Mouse (Mus musculus) limb, embryonic 15.5 days (tissue): ENCODE data around the gene Fam19a1. TPM values are rescaled to one million over a fixed set of nuclear protein-coding genes. Genes with fewer than 3 reads are reported as not detected.
"Not testable (repeated sequence)": the region's sequence is repeated elsewhere in the genome, so short reads cannot be mapped to it uniquely, and the experiment has no call there.

Experiments
- ATAC-seq: fragments of 200-750 bp; cut with Nextera tagmentation; 2 replicates; pipeline ENCODE4 v1.8.0; 2017; ENCODE audit warnings: low read depth, moderate TSS enrichment; ENCODE audit not compliant: insufficient number of reproducible peaks, low FRiP score, low TSS enrichment
- H3K27ac ChIP-seq: fragments of 300-500 bp; sonication (generic); 2 replicates; pipeline ENCODE4 v1.5.1; 2015; ENCODE audit warnings: moderate library complexity, mild to moderate bottlenecking, inconsistent platforms
- H3K27me3 ChIP-seq: fragments of 300-500 bp; sonication (generic); 2 replicates; pipeline ENCODE4 v1.6.1; 2015; ENCODE audit warnings: inconsistent platforms
- H3K36me3 ChIP-seq: fragments of 300-500 bp; sonication (generic); 2 replicates; pipeline ENCODE4 v1.6.1; 2015; ENCODE audit warnings: inconsistent platforms
- H3K4me1 ChIP-seq: fragments of 300-500 bp; sonication (generic); 2 replicates; pipeline ENCODE4 v1.6.1; 2015; ENCODE audit warnings: inconsistent platforms
- H3K4me2 ChIP-seq: fragments of 300-500 bp; sonication (generic); 2 replicates; pipeline ENCODE4 v1.6.1; 2015; ENCODE audit warnings: mild to moderate bottlenecking, inconsistent platforms
- H3K4me3 ChIP-seq: fragments of 300-500 bp; sonication (generic); 2 replicates; pipeline ENCODE4 v1.5.1; 2015; ENCODE audit warnings: mild to moderate bottlenecking, inconsistent platforms
- H3K9ac ChIP-seq: fragments of 300-500 bp; sonication (generic); 2 replicates; pipeline ENCODE4 v1.6.1; 2015; ENCODE audit warnings: inconsistent platforms
- H3K9me3 ChIP-seq: fragments of 300-500 bp; sonication (generic); 2 replicates; pipeline ENCODE4 v1.6.1; 2016; ENCODE audit warnings: inconsistent platforms
- WGBS: fragments of 180-500 bp; shearing (Covaris S2); methylation state at CpG from one replicate; pipeline ENCODE4 v1.1.7; 2015; 5-methylcytosine and 5-hydroxymethylcytosine counted together
- polyA plus RNA-seq: library from polyadenylated mRNA; unstranded; fragments of >200 nt; fragmentation: Nextera tagmentation; extraction: Ambion mirVana; gene quantifications from 2 replicates; pipeline ENCODE4 v1.2.1, GENCODE M21; 2015

Fam19a1 gene
- polyA plus RNA-seq, 1 experiment from 2014 or later, result 2.3 TPM

GRCm38 (mm10) chr6:96165818-96166379, 52.9 kb downstream of the Fam19a1 start, which contains the start of gene 1700123L14Rik:
Gene 1700123L14Rik (minus strand): TSS chr6:96166243.
- H3K9ac ChIP-seq, result no peak within 1 kb of the TSS
- ATAC-seq, result no peak
- H3K4me1 ChIP-seq, result no peaks in the 10 kb centered on the region
- WGBS, result 80% methylated on average over 18 of the region's 18 CpGs
- H3K4me2 ChIP-seq, result no peak within 1 kb of the TSS
- no peaks in the 10 kb centered on the region; the same call in 1 of the 2 replicates for H3K27me3 ChIP-seq
- H3K4me3 ChIP-seq, result no peak within 1 kb of the TSS
- H3K27ac ChIP-seq, result no peak within 1 kb of the TSS
- H3K36me3 ChIP-seq, result no peaks in the 10 kb centered on the region
- H3K9me3 ChIP-seq, result no peaks in the 10 kb centered on the region

DNA sequence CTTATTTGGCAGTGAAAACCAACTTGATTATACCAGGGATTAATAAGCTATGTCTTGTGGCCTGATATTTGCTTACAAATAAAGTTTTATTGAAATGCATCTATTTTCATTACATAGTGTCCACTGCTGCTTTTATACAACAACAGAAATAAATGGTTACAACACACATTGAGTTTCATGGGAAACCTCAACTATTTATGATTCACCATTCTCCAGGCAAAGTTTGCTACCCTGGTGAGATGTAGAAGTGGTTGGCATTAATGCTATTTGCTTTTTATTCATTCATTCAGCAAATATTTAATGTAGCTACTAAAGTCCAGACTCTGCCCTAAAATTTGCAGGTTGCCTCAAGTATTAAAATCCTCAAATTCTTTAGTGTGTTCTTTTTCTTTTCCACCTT, 54.1 kb downstream of the Fam19a1 start:
- H3K9me3 ChIP-seq, result no peaks in the 10 kb centered on the region
- no peak for ATAC-seq
- H3K9ac ChIP-seq, result no peak overlapping the region
- no peaks in the 10 kb centered on the region for H3K36me3 ChIP-seq
- H3K27ac ChIP-seq, result no peak overlapping the region
- H3K27me3 ChIP-seq, result no peaks in the 10 kb centered on the region; the same call in 1 of the 2 replicates
- H3K4me1 ChIP-seq, result no peaks in the 10 kb centered on the region
- no peak overlapping the region for H3K4me2 ChIP-seq
- no peak overlapping the region for H3K4me3 ChIP-seq

- H3K9me3 ChIP-seq, result no peaks in the 10 kb centered on the region
- no peak overlapping the region for H3K4me2 ChIP-seq
- 75% methylated on average over 3 of the region's 3 CpGs for WGBS
- ATAC-seq, result no peak
- no peak overlapping the region for H3K9ac ChIP-seq
- H3K4me3 ChIP-seq, result no peak overlapping the region
- no peaks in the 10 kb centered on the region for H3K4me1 ChIP-seq
- no peak overlapping the region for H3K27ac ChIP-seq
- H3K27me3 ChIP-seq, result no peaks in the 10 kb centered on the region
- H3K36me3 ChIP-seq, result no peaks in the 10 kb centered on the region
These were observed 60.7 kb downstream of the Fam19a1 start for GRCm38 (mm10) chr6:96173681-96174080.

DNA sequence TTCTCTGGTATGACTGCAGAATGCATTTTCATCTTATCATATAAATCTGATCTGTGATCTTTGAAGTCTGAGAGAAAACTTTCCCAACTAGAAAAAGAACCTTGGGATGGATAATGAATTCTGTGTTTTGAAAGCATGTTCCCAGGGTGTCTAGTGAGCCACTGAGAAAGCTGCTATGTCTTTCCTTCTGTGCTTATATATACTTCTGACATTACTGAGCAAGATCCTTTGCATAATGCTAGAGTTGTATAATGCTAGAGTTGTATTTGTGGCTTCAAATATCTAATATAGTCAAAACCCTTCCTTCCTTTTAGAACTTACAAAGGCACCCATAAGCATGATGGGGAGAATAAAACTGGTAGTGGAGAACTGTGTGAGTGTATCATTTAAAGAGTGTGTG, 65.6 kb downstream of the Fam19a1 start:
- Histone ChIP-seq H3K27me3 (no peaks in the 10 kb centered on the region), H3K27ac (no peak overlapping the region), H3K9me3 (no peaks in the 10 kb centered on the region), H3K9ac (no peak overlapping the region), H3K4me1 (no peaks in the 10 kb centered on the region), H3K4me2 (no peak overlapping the region), H3K36me3 (no peaks in the 10 kb centered on the region), H3K4me3 (no peak overlapping the region)
- no peak for ATAC-seq

- 70% methylated on average over 4 of the region's 4 CpGs for WGBS
These were observed 70.4 kb downstream of the Fam19a1 start for GRCm38 (mm10) chr6:96183392-96183791.

DNA sequence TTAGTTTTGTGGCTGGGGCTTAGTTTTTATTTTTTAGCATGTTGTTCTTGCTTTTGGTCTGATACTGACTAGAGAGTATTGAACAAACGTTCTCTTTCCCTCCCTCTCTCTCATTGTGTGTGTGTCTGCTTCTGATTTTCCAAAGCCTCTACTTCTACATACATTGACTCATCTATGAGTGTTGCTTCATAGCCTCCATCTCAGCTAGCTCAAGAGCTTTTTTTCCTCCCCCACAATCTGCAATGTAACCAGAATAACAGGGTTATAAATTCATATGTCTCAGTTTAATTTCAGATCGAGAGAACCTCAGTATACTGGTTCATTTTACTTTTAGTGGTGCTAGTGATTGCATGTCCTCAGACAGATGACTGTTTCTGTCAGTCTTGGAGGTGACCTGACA, 73.6 kb downstream of the Fam19a1 start:
- no peak for ATAC-seq
- H3K4me3 ChIP-seq, result no peak overlapping the region
- no peaks in the 10 kb centered on the region for H3K9me3 ChIP-seq
- no peaks in the 10 kb centered on the region for H3K36me3 ChIP-seq
- H3K4me1 ChIP-seq, result no peaks in the 10 kb centered on the region
- no peak overlapping the region for H3K27ac ChIP-seq
- WGBS, result 48% methylated on average over 2 of the region's 2 CpGs
- no peak overlapping the region for H3K4me2 ChIP-seq
- H3K27me3 ChIP-seq, result no peaks in the 10 kb centered on the region
- no peak overlapping the region for H3K9ac ChIP-seq

More at GRCm38 (mm10) chr6:96183392-96183791, 70.4 kb downstream of the Fam19a1 start:
- H3K36me3 ChIP-seq, result no peaks in the 10 kb centered on the region
- no peaks in the 10 kb centered on the region for H3K27me3 ChIP-seq
- H3K4me3 ChIP-seq, result no peak overlapping the region
- no peak for ATAC-seq
- no peaks in the 10 kb centered on the region for H3K4me1 ChIP-seq
- no peak overlapping the region for H3K4me2 ChIP-seq
- no peak overlapping the region for H3K27ac ChIP-seq
- no peak overlapping the region for H3K9ac ChIP-seq
- H3K9me3 ChIP-seq, result no peaks in the 10 kb centered on the region

DNA sequence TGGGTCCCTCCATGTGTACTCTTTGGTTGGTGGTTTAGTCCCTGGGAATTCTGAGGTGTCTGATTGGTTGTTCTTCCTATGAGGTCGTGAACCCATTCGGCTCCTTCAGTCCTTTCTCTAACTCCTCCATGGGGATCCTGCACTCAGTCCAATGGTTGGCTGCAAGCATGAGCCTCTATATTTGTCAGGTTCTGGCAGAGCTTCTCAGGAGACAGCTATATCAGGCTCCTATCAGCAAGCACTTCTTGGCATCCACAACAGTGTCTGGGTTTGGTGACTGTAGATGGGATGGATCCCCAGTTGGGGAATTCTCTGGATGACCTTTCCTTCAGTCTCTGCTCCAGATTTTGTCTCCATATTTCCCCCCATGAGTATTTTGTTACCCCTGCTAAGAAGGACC, 86.0 kb downstream of the Fam19a1 start:
- ATAC-seq, H3K27ac ChIP-seq, H3K9me3 ChIP-seq, H3K9ac ChIP-seq, H3K36me3 ChIP-seq, H3K4me3 ChIP-seq, H3K27me3 ChIP-seq, H3K4me1 ChIP-seq, H3K4me2 ChIP-seq: not testable (repeated sequence)
- WGBS, result 91% methylated on average over 2 of the region's 2 CpGs

DNA sequence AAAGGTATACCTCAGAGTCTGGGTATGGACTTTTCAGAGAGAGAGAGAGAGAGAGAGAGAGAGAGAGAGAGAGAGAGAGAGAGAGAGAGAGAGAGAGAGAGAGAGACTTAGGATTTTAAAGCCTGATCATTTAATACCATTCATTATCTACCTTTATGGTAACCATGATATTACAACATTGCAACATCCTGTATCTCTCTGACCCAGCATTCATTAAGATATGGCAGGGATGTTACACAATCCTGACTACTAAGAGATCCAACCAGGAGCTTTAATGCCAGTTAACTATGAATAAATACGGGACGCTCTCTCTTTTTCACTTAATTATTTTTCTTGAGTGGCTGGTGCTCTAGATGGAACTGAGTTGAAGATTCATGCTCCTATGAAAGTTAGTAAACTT, 92.4 kb downstream of the Fam19a1 start:
- Histone ChIP-seq H3K9me3 (no peaks in the 10 kb centered on the region), H3K4me1 (no peaks in the 10 kb centered on the region), H3K27me3 (no peaks in the 10 kb centered on the region), H3K4me2 (no peak overlapping the region), H3K27ac (no peak overlapping the region), H3K4me3 (no peak overlapping the region), H3K36me3 (no peaks in the 10 kb centered on the region), H3K9ac (no peak overlapping the region)
- ATAC-seq, result no peak
- 96% methylated on average over 2 of the region's 2 CpGs for WGBS

DNA sequence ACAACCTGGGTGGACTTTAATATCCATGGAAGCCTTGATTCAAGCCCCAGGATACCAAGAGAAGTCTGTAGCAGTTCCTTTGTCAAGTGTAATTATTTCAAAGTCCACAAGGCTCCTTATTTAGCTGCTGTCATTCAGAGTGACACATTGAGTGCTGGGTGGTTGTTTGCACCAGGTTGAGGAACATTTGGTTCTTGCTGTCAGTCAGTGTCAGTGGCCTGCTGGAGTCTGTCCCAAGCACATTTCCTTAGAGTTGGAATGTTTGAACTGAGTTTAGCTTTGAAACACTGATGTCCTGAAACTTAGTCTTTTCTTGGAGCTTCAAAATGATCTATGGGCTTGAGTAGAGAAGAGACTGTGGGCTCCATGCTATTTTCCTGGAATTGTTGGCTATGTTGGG, 121.9 kb downstream of the Fam19a1 start:
- no peaks in the 10 kb centered on the region for H3K4me1 ChIP-seq
- H3K4me3 ChIP-seq, result no peak overlapping the region
- no peak overlapping the region for H3K27ac ChIP-seq
- H3K9ac ChIP-seq, result no peak overlapping the region
- no peaks in the 10 kb centered on the region for H3K27me3 ChIP-seq
- H3K4me2 ChIP-seq, result no peak overlapping the region
- H3K9me3 ChIP-seq, result no peaks in the 10 kb centered on the region
- H3K36me3 ChIP-seq, result no peaks in the 10 kb centered on the region
- ATAC-seq, result no peak

DNA sequence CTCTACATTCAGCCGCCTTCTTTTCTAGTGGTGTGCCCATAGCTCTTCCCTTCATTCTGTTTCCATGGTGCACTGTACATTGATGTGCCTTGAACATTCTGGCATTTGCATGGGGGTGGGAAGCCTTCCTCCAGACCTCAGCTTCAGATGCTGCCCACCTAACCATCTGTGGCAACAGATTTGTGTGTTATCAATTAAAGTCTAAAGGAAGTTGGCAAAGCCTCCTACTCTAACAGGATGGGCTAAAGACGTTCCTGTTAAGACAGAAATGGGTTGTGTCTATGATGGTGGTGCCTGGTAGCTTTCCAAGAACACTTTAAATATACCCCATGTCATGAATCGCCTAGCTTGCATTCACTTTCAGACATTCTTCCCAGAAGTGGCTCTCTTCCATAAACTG, 131.4 kb downstream of the Fam19a1 start:
- H3K27ac ChIP-seq, result no peak overlapping the region
- H3K4me1 ChIP-seq, result no peaks in the 10 kb centered on the region
- no peaks in the 10 kb centered on the region for H3K9me3 ChIP-seq
- WGBS, result 79% methylated on average over 3 of the region's 3 CpGs
- no peaks in the 10 kb centered on the region for H3K36me3 ChIP-seq
- no peaks in the 10 kb centered on the region for H3K27me3 ChIP-seq
- ATAC-seq, result no peak
- no peak overlapping the region for H3K9ac ChIP-seq
- no peak overlapping the region for H3K4me2 ChIP-seq
- no peak overlapping the region for H3K4me3 ChIP-seq

DNA sequence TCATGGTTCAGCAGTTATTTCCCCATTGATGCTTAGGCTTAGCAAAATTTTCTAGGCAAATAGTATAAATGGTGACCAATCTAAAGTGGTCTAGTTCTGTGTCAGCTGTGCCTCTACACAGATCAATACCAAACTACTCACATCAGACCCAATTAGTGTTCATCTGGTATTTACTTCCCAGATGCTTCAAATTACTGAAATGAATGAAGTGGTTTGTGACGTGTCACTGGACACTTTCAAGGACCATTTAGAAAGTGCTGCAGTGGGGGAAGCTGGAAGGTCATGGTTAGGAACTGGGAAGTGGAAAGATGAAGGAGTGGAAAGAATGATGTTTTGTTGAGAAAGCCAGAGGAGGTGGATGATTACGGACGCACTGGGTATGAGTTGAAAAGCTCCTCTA, 139.0 kb downstream of the Fam19a1 start:
- WGBS, result 51% methylated on average over 3 of the region's 3 CpGs
- Histone ChIP-seq H3K4me1 (no peaks in the 10 kb centered on the region), H3K36me3 (no peaks in the 10 kb centered on the region), H3K27me3 (no peaks in the 10 kb centered on the region), H3K9me3 (no peaks in the 10 kb centered on the region), H3K9ac (no peak overlapping the region), H3K4me3 (no peak overlapping the region), H3K27ac (no peak overlapping the region), H3K4me2 (no peak overlapping the region)
- ATAC-seq, result no peak

DNA sequence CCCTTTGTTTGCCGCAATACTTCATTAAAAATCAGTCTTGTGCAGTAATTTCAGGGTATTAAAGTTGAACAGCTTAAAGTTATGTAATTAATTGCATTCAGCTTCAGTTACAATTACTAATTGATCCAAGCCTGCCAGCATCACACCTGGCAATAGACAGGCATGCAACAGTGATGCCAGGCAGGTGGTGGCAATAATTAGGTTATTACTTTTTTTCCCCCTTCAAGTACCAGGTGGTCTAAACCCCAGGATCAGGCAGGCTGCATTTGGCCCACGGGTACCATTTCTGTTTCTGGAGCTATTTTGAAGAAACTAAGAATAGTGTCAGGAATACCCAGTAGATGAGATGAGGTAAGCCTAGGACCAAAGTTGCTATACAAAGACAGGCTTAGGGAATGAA, 141.9 kb downstream of the Fam19a1 start:
- H3K4me2 ChIP-seq, result no peak overlapping the region
- H3K36me3 ChIP-seq, result no peaks in the 10 kb centered on the region
- ATAC-seq, result no peak
- H3K9me3 ChIP-seq, result no peaks in the 10 kb centered on the region
- no peak overlapping the region for H3K4me3 ChIP-seq
- H3K4me1 ChIP-seq, result no peaks in the 10 kb centered on the region
- no peak overlapping the region for H3K9ac ChIP-seq
- H3K27ac ChIP-seq, result no peak overlapping the region
- WGBS, result 30% methylated on average over 2 of the region's 2 CpGs
- H3K27me3 ChIP-seq, result no peaks in the 10 kb centered on the region

DNA sequence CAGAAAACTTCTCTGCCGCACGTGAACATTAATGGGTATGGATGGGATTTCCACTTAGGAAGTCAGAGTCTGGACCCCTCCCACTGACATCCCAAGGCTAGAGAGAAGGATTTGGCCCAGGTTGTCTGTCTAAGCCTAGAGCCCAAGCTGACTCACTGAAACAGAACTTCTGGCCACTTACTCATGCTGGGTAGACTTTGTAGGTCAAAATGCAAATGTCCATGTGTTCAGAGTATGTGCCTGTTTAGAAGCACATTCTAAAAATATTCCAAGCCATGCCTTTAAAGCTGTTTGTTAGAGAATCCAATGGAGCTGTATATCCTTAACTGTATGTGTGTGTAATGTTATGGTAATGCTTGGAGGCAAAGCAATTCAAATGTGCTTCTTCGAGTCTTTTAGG, 145.7 kb downstream of the Fam19a1 start:
- 83% methylated on average over 3 of the region's 3 CpGs for WGBS
- H3K27me3 ChIP-seq, result no peaks in the 10 kb centered on the region
- H3K4me1 ChIP-seq, result no peaks in the 10 kb centered on the region
- no peak overlapping the region for H3K9ac ChIP-seq
- no peaks in the 10 kb centered on the region for H3K36me3 ChIP-seq
- no peaks in the 10 kb centered on the region for H3K9me3 ChIP-seq
- H3K4me3 ChIP-seq, result no peak overlapping the region
- H3K4me2 ChIP-seq, result no peak overlapping the region
- H3K27ac ChIP-seq, result no peak overlapping the region
- ATAC-seq, result no peak
